Mouse (Mus musculus): ENCODE measurements around the gene Cdc73. TPM values are rescaled to one million over a fixed set of nuclear protein-coding genes. Genes with fewer than 3 reads are reported as not detected.

The Cdc73 gene
- polyA plus RNA-seq, 1 experiment from 2014 or later, result 17.4 TPM

DNA sequence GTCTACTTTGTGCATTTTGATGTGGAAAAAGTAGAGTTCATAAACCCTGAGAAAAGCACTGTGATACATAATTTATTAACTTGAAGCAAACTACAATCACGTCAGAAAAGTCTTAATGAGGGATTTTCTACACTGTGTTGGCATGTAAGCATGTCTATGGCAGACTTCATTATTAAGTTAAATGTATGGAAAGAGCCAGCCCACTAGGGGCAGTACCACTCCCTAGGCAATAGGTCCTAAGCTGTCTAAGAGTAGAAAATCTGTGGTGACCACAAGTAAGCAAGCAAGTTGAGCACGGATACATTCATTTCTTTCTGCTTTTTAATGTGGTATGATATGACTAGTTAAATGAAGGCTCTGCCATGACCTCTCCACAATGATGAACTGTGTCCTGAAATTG, 89.8 kb downstream of the Cdc73 start:
- H3K4me3 ChIP-seq (replicated peaks; ENCODE audit: low read length), result no peak overlapping the region
- no peak overlapping the region for H3K9ac ChIP-seq
- H3K4me1 ChIP-seq (replicated peaks; ENCODE audit: control insufficient read depth, insufficient read depth, low read length), result no peaks in the 10 kb centered on the region
- 88% methylated on average over 2 of the region's 2 CpGs for WGBS
- DNase-seq (ENCODE audit: low spot score) (no peak), ATAC-seq (ENCODE audit: low FRiP score) (no peak)
- H3K36me3 ChIP-seq (replicated peaks; ENCODE audit: control insufficient read depth, insufficient read depth), result peaks cover 22% of the 10 kb centered on the region
- no peak overlapping the region for H3K27ac ChIP-seq
- no peak overlapping the region for H3K4me2 ChIP-seq (replicated peaks)
- H3K27me3 ChIP-seq (ENCODE audit: control insufficient read depth, insufficient read depth, low read length), result no peaks in the 10 kb centered on the region
- H3K9me3 ChIP-seq (ENCODE audit: control insufficient read depth, low read length), result no peaks in the 10 kb centered on the region

DNA sequence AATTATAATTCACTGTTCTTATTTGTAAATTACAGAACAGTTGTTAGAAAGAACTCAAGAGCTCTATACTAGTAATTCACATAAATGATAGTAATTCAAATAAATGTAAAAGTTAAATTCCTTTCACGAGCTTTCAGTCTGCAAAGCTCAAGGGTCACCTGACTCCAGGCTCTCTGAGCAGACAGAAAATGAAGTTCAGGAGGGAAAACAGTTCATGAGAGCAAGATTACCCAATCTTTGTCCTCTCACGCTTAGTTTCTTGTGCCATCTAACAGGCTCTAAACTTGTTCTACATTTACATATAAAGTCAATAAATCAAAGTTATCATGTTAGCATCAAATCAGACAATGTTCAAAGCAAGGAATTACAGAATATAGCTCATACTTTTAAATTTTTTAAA, 93.8 kb downstream of the Cdc73 start:
- no peaks in the 10 kb centered on the region for H3K4me1 ChIP-seq (replicated peaks; ENCODE audit: control insufficient read depth, insufficient read depth, low read length)
- H3K9me3 ChIP-seq (ENCODE audit: control insufficient read depth, low read length), result no peaks in the 10 kb centered on the region
- no peak for ATAC-seq (ENCODE audit: low FRiP score)
- 77% methylated on average over 2 of the region's 2 CpGs for WGBS
- H3K36me3 ChIP-seq (replicated peaks; ENCODE audit: control insufficient read depth, insufficient read depth), result peaks cover 7% of the 10 kb centered on the region; the same call in 1 of the 2 replicates
- no peak overlapping the region for H3K4me3 ChIP-seq (replicated peaks; ENCODE audit: low read length)
- no peaks in the 10 kb centered on the region for H3K27me3 ChIP-seq (ENCODE audit: control insufficient read depth, insufficient read depth, low read length)
- DNase-seq (ENCODE audit: low spot score), result no peak
- no peak overlapping the region for H3K9ac ChIP-seq
- H3K27ac ChIP-seq, result no peak overlapping the region
- H3K4me2 ChIP-seq (replicated peaks), result no peak overlapping the region

GRCm38 (mm10) chr1:143596864-143597263, 105.8 kb downstream of the Cdc73 start:
- H3K27me3 ChIP-seq (ENCODE audit: control insufficient read depth, insufficient read depth, low read length), result no peaks in the 10 kb centered on the region
- no peak overlapping the region for H3K9ac ChIP-seq
- DNase-seq (ENCODE audit: low spot score) (no peak), ATAC-seq (ENCODE audit: low FRiP score) (no peak)
- H3K4me1 ChIP-seq (replicated peaks; ENCODE audit: control insufficient read depth, insufficient read depth, low read length), result no peaks in the 10 kb centered on the region
- H3K4me3 ChIP-seq (replicated peaks; ENCODE audit: low read length), result no peak overlapping the region
- H3K9me3 ChIP-seq (ENCODE audit: control insufficient read depth, low read length), result no peaks in the 10 kb centered on the region
- no peak overlapping the region for H3K4me2 ChIP-seq (replicated peaks)
- H3K36me3 ChIP-seq (replicated peaks; ENCODE audit: control insufficient read depth, insufficient read depth), result no peaks in the 10 kb centered on the region
- WGBS, result 95% methylated on average over 2 of the region's 2 CpGs
- no peak overlapping the region for H3K27ac ChIP-seq

DNA sequence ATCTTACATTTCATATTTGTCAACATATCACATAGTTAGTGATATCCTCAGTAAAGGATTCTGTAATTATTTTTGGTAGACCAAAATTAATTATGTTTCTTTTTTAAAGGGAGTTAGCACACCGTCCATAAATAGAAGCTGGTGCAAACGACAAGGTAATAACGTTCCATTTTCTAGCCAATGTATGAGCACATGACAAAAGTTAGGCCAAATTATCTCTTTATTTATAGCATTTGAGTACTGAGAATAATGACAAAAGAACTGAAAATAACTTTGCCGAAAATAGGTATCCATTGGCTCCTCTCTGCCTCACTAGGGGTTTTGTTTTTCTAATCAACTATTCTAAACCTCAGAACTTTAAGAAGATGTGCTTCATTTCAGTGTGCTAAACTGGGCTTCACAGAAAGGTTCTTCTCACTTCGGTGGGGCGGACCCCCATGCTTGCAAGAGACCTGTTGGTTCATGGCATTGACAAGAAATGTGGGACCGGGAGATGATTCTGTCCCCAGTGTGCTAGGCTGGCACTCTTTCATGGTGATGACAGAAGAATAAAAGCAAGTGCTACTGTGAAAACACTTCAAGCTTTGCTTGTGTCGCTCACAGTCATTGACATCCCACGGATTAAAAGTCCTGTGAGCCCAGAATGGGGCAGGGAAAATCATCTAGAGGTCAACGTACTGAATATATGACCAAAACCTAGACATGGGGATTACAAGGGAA, 125.7 kb downstream of the Cdc73 start:
- no peak overlapping the region for H3K27ac ChIP-seq
- ATAC-seq (ENCODE audit: low FRiP score) (no peak), DNase-seq (ENCODE audit: low spot score) (no peak)
- WGBS, result 84% methylated on average over 10 of the region's 10 CpGs
- H3K4me2 ChIP-seq (replicated peaks), result no peak overlapping the region
- no peaks in the 10 kb centered on the region for H3K9me3 ChIP-seq (ENCODE audit: control insufficient read depth, low read length)
- no peak overlapping the region for H3K4me3 ChIP-seq (replicated peaks; ENCODE audit: low read length)
- no peaks in the 10 kb centered on the region for H3K4me1 ChIP-seq (replicated peaks; ENCODE audit: control insufficient read depth, insufficient read depth, low read length)
- no peaks in the 10 kb centered on the region for H3K27me3 ChIP-seq (ENCODE audit: control insufficient read depth, insufficient read depth, low read length)
- H3K36me3 ChIP-seq (replicated peaks; ENCODE audit: control insufficient read depth, insufficient read depth), result no peaks in the 10 kb centered on the region
- H3K9ac ChIP-seq, result no peak overlapping the region

DNA sequence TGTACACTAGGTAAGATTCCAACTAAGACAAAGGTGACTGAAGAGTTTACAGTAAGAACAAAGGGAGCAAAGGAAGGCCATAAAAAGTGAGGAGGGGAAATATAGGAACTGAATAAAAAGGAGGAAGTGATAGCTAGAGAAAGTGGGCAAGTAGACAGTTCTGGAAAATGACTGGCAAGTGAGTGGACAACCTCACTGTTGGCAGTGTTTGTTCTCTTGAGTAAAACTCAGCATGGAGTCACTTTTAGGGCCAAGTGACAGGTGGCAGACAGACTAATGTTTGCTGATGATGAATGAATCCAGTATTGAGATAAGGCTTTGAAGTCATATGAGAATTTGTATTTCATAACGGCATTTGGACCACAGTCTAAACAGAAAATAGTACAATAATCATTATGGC, 144.5 kb downstream of the Cdc73 start:
- H3K4me3 ChIP-seq (replicated peaks; ENCODE audit: low read length), result no peak overlapping the region
- DNase-seq (ENCODE audit: low spot score), result no peak

DNA sequence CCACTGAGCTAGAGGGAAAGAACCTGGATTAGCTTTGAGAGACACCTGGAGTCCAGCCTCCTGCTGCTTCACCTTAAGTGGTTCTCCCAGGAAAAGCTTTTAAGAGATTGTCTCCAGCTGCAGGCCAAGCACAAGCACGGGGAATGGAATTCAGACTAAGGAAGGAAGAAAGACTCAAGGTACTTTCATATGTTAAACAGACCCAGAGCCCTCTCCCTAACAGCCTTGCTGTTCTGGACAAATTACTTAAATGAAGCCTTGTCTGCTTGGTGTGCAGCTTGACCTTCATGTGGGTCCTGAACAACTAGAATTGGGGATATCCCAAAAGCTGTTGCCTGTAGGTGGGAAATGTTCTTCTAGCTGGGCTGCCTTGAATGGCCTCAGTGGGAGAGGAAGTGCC, 147.2 kb downstream of the Cdc73 start:
- H3K4me1 ChIP-seq (replicated peaks; ENCODE audit: control insufficient read depth, insufficient read depth, low read length), result no peaks in the 10 kb centered on the region
- no peak for ATAC-seq (ENCODE audit: low FRiP score)
- H3K9ac ChIP-seq, result no peak overlapping the region
- no peaks in the 10 kb centered on the region for H3K27me3 ChIP-seq (ENCODE audit: control insufficient read depth, insufficient read depth, low read length)
- DNase-seq (ENCODE audit: low spot score), result no peak
- H3K36me3 ChIP-seq (replicated peaks; ENCODE audit: control insufficient read depth, insufficient read depth), result no peaks in the 10 kb centered on the region
- no peak overlapping the region for H3K4me2 ChIP-seq (replicated peaks)
- H3K27ac ChIP-seq, result no peak overlapping the region
- H3K9me3 ChIP-seq (ENCODE audit: control insufficient read depth, low read length), result no peaks in the 10 kb centered on the region
- H3K4me3 ChIP-seq (replicated peaks; ENCODE audit: low read length), result no peak overlapping the region
- WGBS, result 11% methylated on average over 1 of the region's 1 CpGs

More for the DNA sequence above, 144.5 kb downstream of the Cdc73 start:
- no peak overlapping the region for H3K4me2 ChIP-seq (replicated peaks)
- no peaks in the 10 kb centered on the region for H3K27me3 ChIP-seq (ENCODE audit: control insufficient read depth, insufficient read depth, low read length)
- H3K9ac ChIP-seq, result no peak overlapping the region
- H3K9me3 ChIP-seq (ENCODE audit: control insufficient read depth, low read length), result no peaks in the 10 kb centered on the region
- H3K27ac ChIP-seq, result no peak overlapping the region
- H3K36me3 ChIP-seq (replicated peaks; ENCODE audit: control insufficient read depth, insufficient read depth), result no peaks in the 10 kb centered on the region
- no peak for ATAC-seq (ENCODE audit: low FRiP score)
- H3K4me1 ChIP-seq (replicated peaks; ENCODE audit: control insufficient read depth, insufficient read depth, low read length), result no peaks in the 10 kb centered on the region
- WGBS, result 74% methylated on average over 1 of the region's 1 CpGs

DNA sequence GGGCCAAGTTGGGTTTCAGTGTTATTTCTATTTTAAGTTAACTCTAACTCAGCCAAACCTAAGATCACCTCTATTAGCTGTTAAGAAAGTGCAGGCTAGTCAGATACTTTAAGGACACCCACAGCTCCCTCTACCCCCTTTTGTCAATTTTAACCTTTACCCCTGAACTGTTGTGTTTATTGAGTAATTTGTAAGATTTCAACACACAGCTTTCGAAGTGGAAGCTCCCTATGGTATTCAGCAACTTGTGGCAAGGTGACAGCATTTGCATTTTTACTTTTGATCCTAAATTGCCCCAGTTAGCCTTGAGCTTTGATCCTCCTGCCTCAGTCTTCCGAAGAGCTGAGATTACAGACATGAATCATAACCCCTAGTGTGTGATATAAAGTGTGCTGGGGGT, 148.1 kb downstream of the Cdc73 start:
- WGBS, result 51% methylated on average over 2 of the region's 2 CpGs
- no peak overlapping the region for H3K4me2 ChIP-seq (replicated peaks)
- no peak overlapping the region for H3K4me3 ChIP-seq (replicated peaks; ENCODE audit: low read length)
- H3K4me1 ChIP-seq (replicated peaks; ENCODE audit: control insufficient read depth, insufficient read depth, low read length), result no peaks in the 10 kb centered on the region
- no peak overlapping the region for H3K27ac ChIP-seq
- H3K9me3 ChIP-seq (ENCODE audit: control insufficient read depth, low read length), result no peaks in the 10 kb centered on the region
- H3K36me3 ChIP-seq (replicated peaks; ENCODE audit: control insufficient read depth, insufficient read depth), result no peaks in the 10 kb centered on the region
- no peak for ATAC-seq (ENCODE audit: low FRiP score)
- no peak overlapping the region for H3K9ac ChIP-seq
- DNase-seq (ENCODE audit: low spot score), result no peak
- no peaks in the 10 kb centered on the region for H3K27me3 ChIP-seq (ENCODE audit: control insufficient read depth, insufficient read depth, low read length)

Other genes starting within 250 kb of the Cdc73 start
- 9.4 and 9.7 TPM in 2 replicates for gene B3galt2, start 62.2 kb downstream of the Cdc73 start, polyA plus RNA-seq (2014; fragmentation: Nextera tagmentation; extraction: Ambion mirVana)
- 87.7 and 105 TPM in 2 replicates for gene Glrx2, start 13.4 kb upstream of the Cdc73 start, polyA plus RNA-seq (2014; fragmentation: Nextera tagmentation; extraction: Ambion mirVana)
- 31.4 and 34.5 TPM in 2 replicates for gene Trove2, start 74.2 kb upstream of the Cdc73 start, polyA plus RNA-seq (2014; fragmentation: Nextera tagmentation; extraction: Ambion mirVana)
- gene Uchl5, start 74.4 kb upstream of the Cdc73 start, polyA plus RNA-seq (2014; fragmentation: Nextera tagmentation; extraction: Ambion mirVana), result 46.4 and 52.7 TPM in 2 replicates

Data from hindbrain, embryonic 14.5 days (tissue).